Mouse (Mus musculus) MEL (cell line): Measurements from ENCODE around the gene Rasgef1b. TPM values are rescaled to one million over a fixed set of nuclear protein-coding genes. Genes with fewer than 3 reads are reported as not detected.

Source experiments
- DNase-seq: peaks from one replicate; pipeline ENCODE4 v3.0.0; 2011; ENCODE audit warnings: low read depth, low spot score
- H3K27ac ChIP-seq: 2 replicates; pipeline ENCODE4 v1.5.1; 2012; ENCODE audit warnings: low read depth, mild to moderate bottlenecking, control low read depth, low read length, moderate library complexity; ENCODE audit not compliant: control insufficient read depth
- H3K27me3 ChIP-seq, 2 experiments: fragments of 150-350 bp in 1 of 2; sonication (generic) in 1 of 2; 2 replicates each; pipeline ENCODE4 v1.6.1; 2012; ENCODE audit warnings: low read length in 2 of 2, mild to moderate bottlenecking in 2 of 2, improper control_type of control experiment in 1 of 2, moderate library complexity in 1 of 2; ENCODE audit not compliant: insufficient read depth in 2 of 2, control insufficient read depth in 1 of 2
- H3K36me3 ChIP-seq, 2 experiments: 2 replicates each; pipeline ENCODE4 v1.6.1; 2012 to 2014; ENCODE audit warnings: low read length in 2 of 2, improper control_type of control experiment in 1 of 2, inconsistent platforms in 1 of 2, mild to moderate bottlenecking in 1 of 2; ENCODE audit not compliant: insufficient read depth in 2 of 2, control insufficient read depth in 1 of 2
- H3K4me1 ChIP-seq, 2 experiments: fragments of 150-350 bp in 1 of 2; sonication (generic) in 1 of 2; 2 replicates each; pipeline ENCODE4 v1.6.1; 2012; ENCODE audit warnings: low read length in 2 of 2, improper control_type of control experiment in 1 of 2, mild to moderate bottlenecking in 1 of 2; ENCODE audit not compliant: insufficient read depth in 2 of 2, control insufficient read depth in 1 of 2
- H3K4me3 ChIP-seq, 2 experiments: fragments of 150-350 bp in 1 of 2; sonication (generic) in 1 of 2; 2 replicates each; pipeline ENCODE4 v1.5.1; 2012; ENCODE audit warnings: low read depth in 2 of 2, low read length in 2 of 2, mild to moderate bottlenecking in 2 of 2, moderate library complexity in 2 of 2, control low read depth in 1 of 2, improper control_type of control experiment in 1 of 2; ENCODE audit not compliant: control insufficient read depth in 1 of 2, insufficient read depth in 1 of 2
- H3K79me2 ChIP-seq: 2 replicates; pipeline ENCODE4 v1.6.1; 2012; ENCODE audit warnings: mild to moderate bottlenecking, low read length, moderate library complexity; ENCODE audit not compliant: control insufficient read depth, poor library complexity, insufficient read depth
- H3K9ac ChIP-seq: 2 replicates; pipeline ENCODE4 v1.6.1; 2012; ENCODE audit warnings: low read depth, mild to moderate bottlenecking, control low read depth, low read length, moderate library complexity; ENCODE audit not compliant: control insufficient read depth, poor library complexity, severe bottlenecking
- H3K9me3 ChIP-seq: fragments of 150-350 bp; sonication (generic); replicated peaks from 2 replicates; pipeline ENCODE4 v1.6.1; 2012; ENCODE audit warnings: mild to moderate bottlenecking, low read length, improper control_type of control experiment, moderate library complexity; ENCODE audit not compliant: insufficient read depth
- CHD1 ChIP-seq: IDR thresholded peaks from 2 replicates; pipeline ENCODE4 v1.6.1; 2012; ENCODE audit warnings: low read depth, mild to moderate bottlenecking, inconsistent platforms, low read length, improper control_type of control experiment
- CHD2 ChIP-seq: IDR thresholded peaks from 2 replicates; pipeline ENCODE4 v1.6.1; 2011; ENCODE audit warnings: low read length, improper control_type of control experiment
- ELF1 ChIP-seq: IDR thresholded peaks from 2 replicates; pipeline ENCODE4 v1.6.1; 2014; ENCODE audit warnings: low read depth, mild to moderate bottlenecking, inconsistent platforms, low read length, improper control_type of control experiment, moderate library complexity
- EP300 ChIP-seq, 2 experiments: IDR thresholded peaks; 2 replicates each; pipeline ENCODE4 v1.6.1; 2011; ENCODE audit warnings: improper control_type of control experiment in 2 of 2, low read length in 2 of 2, low read depth in 1 of 2, mild to moderate bottlenecking in 1 of 2
- ETS1 ChIP-seq: IDR thresholded peaks from 2 replicates; pipeline ENCODE4 v1.6.1; 2012; ENCODE audit warnings: low read depth, mild to moderate bottlenecking, inconsistent platforms, low read length, improper control_type of control experiment, moderate library complexity
- HCFC1 ChIP-seq: IDR thresholded peaks from 2 replicates; pipeline ENCODE4 v1.6.1; 2012; ENCODE audit warnings: low read depth, mild to moderate bottlenecking, inconsistent platforms, low read length, improper control_type of control experiment, moderate library complexity
- KAT2A ChIP-seq: conservative IDR thresholded peaks from 2 replicates; pipeline ENCODE4 v1.6.1; 2012; ENCODE audit warnings: low read depth, low read length, improper control_type of control experiment, inconsistent platforms
- MXI1 ChIP-seq: IDR thresholded peaks from 2 replicates; pipeline ENCODE4 v1.6.1; 2011; ENCODE audit warnings: mild to moderate bottlenecking, low read depth, low read length, improper control_type of control experiment
- MYB ChIP-seq: IDR thresholded peaks from 2 replicates; pipeline ENCODE4 v1.6.1; 2011; ENCODE audit warnings: mild to moderate bottlenecking, low read depth, low read length, improper control_type of control experiment
- MYC ChIP-seq: IDR thresholded peaks from 2 replicates; pipeline ENCODE4 v1.6.1; 2011; ENCODE audit warnings: low read depth, mild to moderate bottlenecking, low read length, improper control_type of control experiment, moderate library complexity
- NRF1 ChIP-seq: IDR thresholded peaks from 2 replicates; pipeline ENCODE4 v1.6.1; 2014; ENCODE audit warnings: low read depth, mild to moderate bottlenecking, inconsistent platforms, low read length, improper control_type of control experiment, moderate library complexity; ENCODE audit not compliant: poor library complexity, insufficient read depth, severe bottlenecking
- POLR2AphosphoS2 ChIP-seq: IDR thresholded peaks from 2 replicates; pipeline ENCODE4 v1.6.1; 2011; ENCODE audit warnings: low read length, improper control_type of control experiment
- USF2 ChIP-seq, 2 experiments: IDR thresholded peaks; 2 replicates each; pipeline ENCODE4 v1.6.1; 2011 to 2012; ENCODE audit warnings: improper control_type of control experiment in 2 of 2, low read length in 2 of 2, borderline replicate concordance in 1 of 2, inconsistent platforms in 1 of 2, low read depth in 1 of 2, mild to moderate bottlenecking in 1 of 2; ENCODE audit not compliant: insufficient read depth in 1 of 2
- ZKSCAN1 ChIP-seq: IDR thresholded peaks from 2 replicates; pipeline ENCODE4 v1.6.1; 2012; ENCODE audit warnings: low read depth, mild to moderate bottlenecking, inconsistent platforms, low read length, improper control_type of control experiment, moderate library complexity
- ZMIZ1 ChIP-seq: IDR thresholded peaks from 2 replicates; pipeline ENCODE4 v1.6.1; 2012; ENCODE audit warnings: low read depth, mild to moderate bottlenecking, inconsistent platforms, low read length, improper control_type of control experiment, moderate library complexity
- polyA plus RNA-seq, 2 experiments: library from polyadenylated mRNA; stranded (reverse) in 1 of 2; unstranded in 1 of 2; fragments of >175 nt in 1 of 2; fragments of >200 nt in 1 of 2; gene quantifications; 2 replicates each; pipeline versions ENCODE4 v1.2.1 to v1.2.4; 2012; ENCODE audit warnings: low replicate concordance in 2 of 2, low read depth in 1 of 2; ENCODE audit not compliant: insufficient read length in 2 of 2, insufficient read depth in 1 of 2, missing spikeins in 1 of 2
- total RNA-seq: library from RNA; depleted of rRNA; stranded (reverse); fragments of 300-350 nt; gene quantifications from 2 replicates; pipeline ENCODE4 v1.2.3, GENCODE M21; 2012

Rasgef1b gene
- total and polyA plus RNA-seq, 3 experiments = not detected

DNA sequence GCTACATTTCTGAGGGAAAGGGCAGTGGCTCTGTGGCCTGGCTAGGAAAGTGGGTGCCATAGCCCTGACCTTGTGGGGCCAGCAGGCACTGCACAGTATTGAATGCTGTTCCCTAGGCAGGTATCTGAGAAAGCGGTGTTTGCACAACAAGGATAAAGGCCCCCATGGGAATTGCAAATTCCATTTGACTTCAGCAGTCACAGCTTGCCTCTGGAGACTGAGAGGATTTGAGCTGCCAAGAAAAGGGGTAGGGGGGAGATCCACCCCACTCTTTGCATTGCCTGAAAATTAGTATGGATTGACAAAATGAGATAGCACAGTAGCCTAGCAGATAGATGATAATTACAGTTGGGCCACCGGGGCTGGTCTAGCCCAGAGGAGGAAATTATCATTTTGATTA is 326.1 kb downstream of the Rasgef1b start:
- Histone ChIP-seq H3K79me2 (no peaks in the 10 kb centered on the region), H3K9ac (no peak overlapping the region), H3K4me1 (no peaks in the 10 kb centered on the region), H3K36me3 (no peaks in the 10 kb centered on the region), H3K4me3 (no peak overlapping the region), H3K9me3 (no peaks in the 10 kb centered on the region), H3K27me3 (no peaks in the 10 kb centered on the region), H3K27ac (no peak overlapping the region)
- no peak for DNase-seq
- TF ChIP-seq EP300 (IDR thresholded peaks at IDR 0.05; ENCODE audit: low read depth in 1 of 2, low read length in 2 of 2) = no peak

DNA sequence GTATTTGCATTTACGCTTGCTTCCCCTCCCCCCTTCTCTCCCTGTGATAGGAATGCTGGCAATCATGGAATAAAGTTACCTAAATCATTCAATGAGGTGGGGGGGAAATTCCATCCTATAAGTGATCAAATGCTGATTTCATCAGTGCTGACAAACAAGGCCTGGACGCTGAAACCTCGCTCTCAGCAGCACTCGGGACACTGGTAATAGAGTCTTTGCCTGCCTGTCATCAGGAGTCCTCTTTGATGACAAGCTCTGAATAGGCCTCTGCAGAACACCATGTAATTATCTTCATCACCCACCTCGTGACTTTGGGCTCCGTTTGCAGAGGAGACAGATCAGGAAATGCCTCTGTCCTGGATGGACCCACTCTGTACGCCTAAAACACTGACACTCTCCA is 326.6 kb downstream of the Rasgef1b start:
- no peak for TF ChIP-seq ELF1
- TF ChIP-seq MYC = no peak
- TF ChIP-seq MYB = no peak
- TF ChIP-seq ETS1 = no peak
- no peak for TF ChIP-seq CHD1
- no peak for TF ChIP-seq ZKSCAN1
- TF ChIP-seq USF2 (IDR thresholded peaks at IDR 0.05; ENCODE audit: borderline replicate concordance in 1 of 2, insufficient read depth in 1 of 2, low read depth in 1 of 2, low read length in 2 of 2) = no peak
- no peak for TF ChIP-seq CHD2
- no peak for TF ChIP-seq KAT2A
- no peak for TF ChIP-seq HCFC1
- TF ChIP-seq ZMIZ1 = no peak
- no peak for TF ChIP-seq POLR2AphosphoS2
- no peak for TF ChIP-seq EP300 (IDR thresholded peaks at IDR 0.05; ENCODE audit: low read depth in 1 of 2, low read length in 2 of 2)
- no peak for TF ChIP-seq NRF1
- no peak for TF ChIP-seq MXI1
- Histone ChIP-seq H3K9me3 (no peaks in the 10 kb centered on the region), H3K79me2 (no peaks in the 10 kb centered on the region), H3K4me3 (no peak overlapping the region), H3K36me3 (no peaks in the 10 kb centered on the region), H3K27me3 (no peaks in the 10 kb centered on the region), H3K9ac (no peak overlapping the region), H3K27ac (no peak overlapping the region), H3K4me1 (no peaks in the 10 kb centered on the region)
- DNase-seq = no peak
